Mouse (Mus musculus) stomach, embryonic 16.5 days (tissue): ENCODE measurements around the gene B3galt6. TPM values are rescaled to one million over a fixed set of nuclear protein-coding genes. Genes with fewer than 3 reads are reported as not detected.

ENCODE experiments used
- ATAC-seq: fragments of 200-750 bp; cut with Nextera tagmentation; 2 replicates; pipeline ENCODE4 v1.8.0; 2017; ENCODE audit warnings: moderate number of reproducible peaks, moderate TSS enrichment; ENCODE audit not compliant: insufficient read depth, low FRiP score
- H3K27ac ChIP-seq: fragments of 300-500 bp; sonication (generic); 2 replicates; pipeline ENCODE4 v1.5.1; 2014; ENCODE audit warnings: low read length
- H3K27me3 ChIP-seq: fragments of 300-500 bp; sonication (generic); 2 replicates; pipeline ENCODE4 v1.6.1; 2014; ENCODE audit warnings: low read length, control low read depth, mixed read lengths; ENCODE audit not compliant: control insufficient read depth, insufficient read depth
- H3K36me3 ChIP-seq: fragments of 300-500 bp; sonication (generic); 2 replicates; pipeline ENCODE4 v1.6.1; 2014; ENCODE audit warnings: low read length; ENCODE audit not compliant: control insufficient read depth, insufficient read depth
- H3K4me1 ChIP-seq: fragments of 300-500 bp; sonication (generic); 2 replicates; pipeline ENCODE4 v1.6.1; 2014; ENCODE audit warnings: low read length, control low read depth, mixed read lengths; ENCODE audit not compliant: control insufficient read depth, insufficient read depth
- H3K4me2 ChIP-seq: fragments of 300-500 bp; sonication (generic); 2 replicates; pipeline ENCODE4 v1.6.1; 2014; ENCODE audit warnings: low read depth, low read length, mixed read lengths
- H3K4me3 ChIP-seq: fragments of 300-500 bp; sonication (generic); replicated peaks from 2 replicates; pipeline ENCODE4 v1.5.1; 2014; ENCODE audit warnings: mild to moderate bottlenecking, low read length
- H3K9ac ChIP-seq: fragments of 300-500 bp; sonication (generic); 2 replicates; pipeline ENCODE4 v1.6.1; 2014; ENCODE audit warnings: low read length
- H3K9me3 ChIP-seq: fragments of 300-500 bp; sonication (generic); replicated peaks from 2 replicates; pipeline ENCODE4 v1.6.1; 2016; ENCODE audit warnings: low read length, control low read depth; ENCODE audit not compliant: control insufficient read depth
- WGBS: fragments of 180-500 bp; shearing (Covaris S2); extraction: QIAGEN DNeasy Blood & Tissue Kit; methylation state at CpG from one replicate; pipeline ENCODE4 v1.1.7; 2014; 5-methylcytosine and 5-hydroxymethylcytosine counted together
- polyA plus RNA-seq: library from polyadenylated mRNA; unstranded; fragments of >200 nt; fragmentation: Nextera tagmentation; extraction: Ambion mirVana; gene quantifications from 2 replicates; pipeline ENCODE4 v1.2.1, GENCODE M21; 2015

B3galt6 gene
- polyA plus RNA-seq, 1 experiment from 2014 or later, result 11.0 TPM

DNA sequence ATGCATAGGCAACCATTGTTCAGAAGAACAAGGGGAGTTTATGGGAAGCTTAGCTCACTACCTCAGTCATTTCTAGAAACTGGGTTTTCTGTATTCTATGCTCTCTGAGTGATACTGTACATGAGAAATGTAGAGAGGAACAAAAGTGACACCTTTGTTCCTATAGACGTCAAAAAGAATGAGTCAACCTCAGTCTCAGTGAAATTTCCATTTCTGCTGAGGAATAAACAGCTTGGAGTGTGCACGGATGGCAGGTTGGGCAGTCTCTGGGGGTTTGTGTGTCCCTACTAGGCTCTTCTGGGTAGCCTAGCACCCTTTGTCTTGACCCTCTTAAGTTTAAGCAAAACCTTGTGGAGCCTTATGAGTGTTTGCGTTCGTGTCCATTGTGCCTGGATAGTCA, 15.9 kb upstream of the B3galt6 start:
- Histone ChIP-seq H3K27ac (no peak overlapping the region), H3K9me3 (no peaks in the 10 kb centered on the region), H3K27me3 (no peaks in the 10 kb centered on the region), H3K36me3 (peaks cover 35% of the 10 kb centered on the region), H3K4me1 (no peaks in the 10 kb centered on the region), H3K9ac (no peak overlapping the region), H3K4me2 (no peak overlapping the region), H3K4me3 (no peak overlapping the region)
- 95% methylated on average over 4 of the region's 4 CpGs for WGBS
- ATAC-seq, result no peak

- no peaks in the 10 kb centered on the region for H3K4me1 ChIP-seq
- ATAC-seq, result no peak
- H3K36me3 ChIP-seq, result peaks cover 41% of the 10 kb centered on the region
- no peaks in the 10 kb centered on the region for H3K27me3 ChIP-seq
- H3K4me3 ChIP-seq, result no peak overlapping the region
- WGBS, result 94% methylated on average over 3 of the region's 3 CpGs
- H3K4me2 ChIP-seq, result no peak overlapping the region
- H3K27ac ChIP-seq, result no peak overlapping the region
- H3K9me3 ChIP-seq, result no peaks in the 10 kb centered on the region
- no peak overlapping the region for H3K9ac ChIP-seq
Measured at GRCm38 (mm10) chr4:156004109-156004508, 11.7 kb upstream of the B3galt6 start.

DNA sequence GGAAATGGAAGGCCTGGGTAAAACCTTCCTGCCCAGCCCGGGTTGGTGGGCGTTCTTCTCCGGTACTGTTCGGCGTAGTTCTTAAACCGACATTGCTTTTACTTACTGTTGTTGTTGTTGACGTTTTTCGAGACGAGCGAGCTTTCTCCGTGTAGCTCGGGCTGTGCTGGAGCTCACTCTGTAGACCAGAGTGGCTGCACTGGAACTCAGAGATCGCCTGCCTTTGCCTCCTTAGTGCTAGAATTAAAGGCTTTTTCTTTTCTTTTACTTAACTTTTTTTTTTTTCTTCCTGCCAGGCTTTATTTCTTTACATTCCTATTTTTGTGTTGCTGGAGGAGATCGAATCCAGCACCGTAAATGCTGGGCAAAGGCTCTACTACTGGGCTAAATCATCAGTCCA, 1.2 kb upstream of the B3galt6 start:
- Histone ChIP-seq H3K36me3 (no peaks in the 10 kb centered on the region; the same call in none of the 2 replicates), H3K27me3 (no peaks in the 10 kb centered on the region), H3K27ac (peak overlapping the region; percentile 97), H3K9me3 (no peaks in the 10 kb centered on the region), H3K4me3 (peak overlapping the region; percentile 95), H3K4me1 (peaks cover 21% of the 10 kb centered on the region), H3K9ac (peak overlapping the region; percentile 94), H3K4me2 (peak overlapping the region; percentile 80)
- 6% methylated on average over 15 of the region's 15 CpGs for WGBS
- no peak for ATAC-seq

- under 1% methylated on average over 70 of the region's 70 CpGs for WGBS
- Histone ChIP-seq H3K9ac (peak overlapping the region; percentile 94), H3K4me2 (peak overlapping the region; percentile 80), H3K4me3 (peak overlapping the region; percentile 95), H3K9me3 (no peaks in the 10 kb centered on the region), H3K27me3 (no peaks in the 10 kb centered on the region), H3K4me1 (peaks cover 21% of the 10 kb centered on the region), H3K27ac (peak overlapping the region; percentile 97), H3K36me3 (no peaks in the 10 kb centered on the region; the same call in none of the 2 replicates)
- peak; percentile 91 for ATAC-seq
Measured at GRCm38 (mm10) chr4:155992906-155993547, 578 bp upstream of the B3galt6 start.

GRCm38 (mm10) chr4:155991908-155992230, 580 bp downstream of the B3galt6 start:
- no peak for ATAC-seq
- no peaks in the 10 kb centered on the region; the same call in 1 of the 2 replicates for H3K36me3 ChIP-seq
- peaks cover 21% of the 10 kb centered on the region for H3K4me1 ChIP-seq
- WGBS, result 19% methylated on average over 37 of the region's 37 CpGs
- no peaks in the 10 kb centered on the region for H3K9me3 ChIP-seq
- H3K4me3 ChIP-seq, result peak overlapping the region; percentile 69
- peak overlapping the region; percentile 89 for H3K9ac ChIP-seq
- no peaks in the 10 kb centered on the region for H3K27me3 ChIP-seq
- peak overlapping the region; percentile 94 for H3K4me2 ChIP-seq
- peak overlapping the region; percentile 96 for H3K27ac ChIP-seq

- Histone ChIP-seq H3K4me3 (peak overlapping the region; percentile 69), H3K9me3 (no peaks in the 10 kb centered on the region), H3K9ac (peak overlapping the region; percentile 89), H3K4me2 (peak overlapping the region; percentile 94), H3K27ac (peak overlapping the region; percentile 96; the same call in 1 of the 2 replicates), H3K4me1 (peaks cover 21% of the 10 kb centered on the region), H3K36me3 (no peaks in the 10 kb centered on the region; the same call in 1 of the 2 replicates), H3K27me3 (no peaks in the 10 kb centered on the region)
- WGBS, result 84% methylated on average over 22 of the region's 22 CpGs
- ATAC-seq, result no peak
Measured at GRCm38 (mm10) chr4:155991211-155991907, 1.1 kb downstream of the B3galt6 start.

DNA sequence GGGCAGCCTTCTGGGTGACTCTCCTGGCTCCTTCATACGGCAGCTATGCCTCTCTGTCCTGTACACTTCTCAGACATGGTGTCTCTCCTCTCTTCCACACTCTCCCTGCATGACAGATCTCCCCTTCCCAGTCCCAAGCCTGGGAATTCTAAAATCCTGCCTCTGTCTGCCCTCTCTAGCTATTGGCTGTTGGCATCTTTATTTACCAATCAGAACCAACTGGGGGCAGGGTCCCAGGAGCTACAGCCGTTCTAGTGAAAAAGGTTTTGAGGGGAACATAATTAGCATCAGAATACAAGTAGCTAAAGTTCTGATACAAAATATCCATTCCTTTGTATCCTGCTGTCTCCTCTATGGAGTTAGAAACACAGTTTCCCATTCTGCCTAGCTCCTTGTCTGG, 8.7 kb downstream of the B3galt6 start:
- 14% methylated on average over 2 of the region's 2 CpGs for WGBS
- ATAC-seq, result no peak
- no peaks in the 10 kb centered on the region for H3K36me3 ChIP-seq
- H3K9me3 ChIP-seq, result no peaks in the 10 kb centered on the region
- H3K9ac ChIP-seq, result no peak overlapping the region
- H3K27me3 ChIP-seq, result no peaks in the 10 kb centered on the region; the same call in 1 of the 2 replicates
- H3K4me3 ChIP-seq, result no peak overlapping the region
- H3K4me2 ChIP-seq, result no peak overlapping the region
- no peaks in the 10 kb centered on the region for H3K4me1 ChIP-seq
- H3K27ac ChIP-seq, result no peak overlapping the region

DNA sequence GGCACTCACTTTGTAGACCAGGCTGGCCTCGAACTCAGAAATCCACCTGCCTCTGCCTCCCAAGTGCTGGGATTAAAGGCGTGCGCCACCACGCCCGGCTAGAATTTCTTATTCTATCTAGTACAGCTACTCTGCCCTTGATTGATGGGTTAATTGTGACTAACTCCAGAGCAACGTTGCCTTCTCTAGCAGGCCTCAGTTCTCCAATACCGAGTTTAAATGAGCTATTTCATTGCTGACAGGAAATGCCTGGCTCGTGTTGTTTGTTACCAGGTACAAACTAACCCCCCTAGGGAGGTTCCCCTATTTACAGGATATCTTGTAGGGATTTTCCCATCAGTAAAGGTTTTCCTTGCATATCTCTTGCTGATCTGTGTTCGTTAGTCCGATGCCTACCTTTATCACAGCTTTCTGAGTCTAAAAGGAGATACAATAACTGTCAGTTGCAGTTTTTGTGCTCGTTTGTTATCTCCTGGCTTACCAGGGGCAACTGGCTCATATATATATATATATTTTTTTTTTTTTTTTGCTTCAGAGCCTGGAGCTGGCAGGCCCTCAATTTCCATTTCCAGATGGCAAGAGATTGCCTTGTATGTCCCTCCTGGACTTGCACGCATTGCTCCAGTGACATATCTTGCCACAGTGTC, 10.9 kb downstream of the B3galt6 start:
- 75% methylated on average over 12 of the region's 12 CpGs for WGBS
- no peak overlapping the region for H3K9ac ChIP-seq
- H3K4me1 ChIP-seq, result no peaks in the 10 kb centered on the region
- H3K9me3 ChIP-seq, result no peaks in the 10 kb centered on the region
- H3K4me2 ChIP-seq, result no peak overlapping the region
- no peak overlapping the region for H3K27ac ChIP-seq
- no peaks in the 10 kb centered on the region; the same call in 1 of the 2 replicates for H3K27me3 ChIP-seq
- no peaks in the 10 kb centered on the region for H3K36me3 ChIP-seq
- ATAC-seq, result no peak
- no peak overlapping the region for H3K4me3 ChIP-seq

GRCm38 (mm10) chr4:155973239-155973638, 19.2 kb downstream of the B3galt6 start:
- ATAC-seq, result no peak
- H3K4me2 ChIP-seq, result no peak overlapping the region
- H3K4me3 ChIP-seq, result no peak overlapping the region
- H3K27ac ChIP-seq, result no peak overlapping the region
- no peak overlapping the region for H3K9ac ChIP-seq
- no peaks in the 10 kb centered on the region for H3K4me1 ChIP-seq
- H3K27me3 ChIP-seq, result no peaks in the 10 kb centered on the region
- no peaks in the 10 kb centered on the region for H3K9me3 ChIP-seq
- WGBS, result 71% methylated on average over 2 of the region's 2 CpGs
- H3K36me3 ChIP-seq, result no peaks in the 10 kb centered on the region
